Mouse (Mus musculus) limb, embryonic 14.5 days (tissue): ENCODE measurements around the gene Igfn1. TPM values are rescaled to one million over a fixed set of nuclear protein-coding genes. Genes with fewer than 3 reads are reported as not detected.

Source experiments
- ATAC-seq: fragments of 200-750 bp; cut with Nextera tagmentation; 2 replicates; pipeline ENCODE4 v1.8.0; 2017; ENCODE audit warnings: low read depth, moderate number of reproducible peaks, moderate TSS enrichment; ENCODE audit not compliant: low FRiP score
- DNase-seq: peaks from one replicate; pipeline ENCODE4 v3.0.0-alpha.2; 2015; ENCODE audit warnings: low spot score
- H3K27ac ChIP-seq: fragments of 300-500 bp; sonication (generic); replicated peaks from 2 replicates; pipeline ENCODE4 v1.5.1; 2014; ENCODE audit warnings: low read depth, mild to moderate bottlenecking, low read length, moderate library complexity, mixed read lengths
- H3K27me3 ChIP-seq: fragments of 300-500 bp; sonication (generic); 2 replicates; pipeline ENCODE4 v1.6.1; 2014; ENCODE audit warnings: low read length, mixed read lengths; ENCODE audit not compliant: control insufficient read depth, insufficient read depth
- H3K36me3 ChIP-seq: fragments of 300-500 bp; sonication (generic); 2 replicates; pipeline ENCODE4 v1.6.1; 2014; ENCODE audit warnings: mild to moderate bottlenecking, low read length, moderate library complexity, mixed read lengths; ENCODE audit not compliant: control insufficient read depth, insufficient read depth
- H3K4me1 ChIP-seq: fragments of 300-500 bp; sonication (generic); 2 replicates; pipeline ENCODE4 v1.6.1; 2014; ENCODE audit warnings: antibody characterized with exemption, low read length, mixed read lengths; ENCODE audit not compliant: control insufficient read depth, insufficient read depth
- H3K4me2 ChIP-seq: fragments of 300-500 bp; sonication (generic); replicated peaks from 2 replicates; pipeline ENCODE4 v1.6.1; 2014; ENCODE audit warnings: low read depth, mild to moderate bottlenecking, low read length, moderate library complexity; ENCODE audit not compliant: severe bottlenecking
- H3K4me3 ChIP-seq: fragments of 300-500 bp; sonication (generic); replicated peaks from 2 replicates; pipeline ENCODE4 v1.5.1; 2014; ENCODE audit warnings: low read length
- H3K9ac ChIP-seq: fragments of 300-500 bp; sonication (generic); 2 replicates; pipeline ENCODE4 v1.6.1; 2014; ENCODE audit warnings: mild to moderate bottlenecking, low read depth, low read length, moderate library complexity; ENCODE audit not compliant: severe bottlenecking
- H3K9me3 ChIP-seq: fragments of 300-500 bp; sonication (generic); 2 replicates; pipeline ENCODE4 v1.6.1; 2016; ENCODE audit warnings: low read length; ENCODE audit not compliant: control insufficient read depth
- POLR2A ChIP-seq: fragments of 200-500 bp; IDR thresholded peaks from 2 replicates; pipeline ENCODE4 v1.8.0; 2012; ENCODE audit warnings: inconsistent platforms, mild to moderate bottlenecking, moderate library complexity, borderline replicate concordance; ENCODE audit not compliant: insufficient read depth, insufficient read length; ENCODE audit errors: extremely low read depth
- WGBS: fragments of 180-500 bp; shearing (Covaris S2); extraction: QIAGEN DNeasy Blood & Tissue Kit; methylation state at CpG from one replicate; pipeline ENCODE4 v1.1.7; 2014; 5-methylcytosine and 5-hydroxymethylcytosine counted together
- polyA plus RNA-seq, 2 experiments: library from polyadenylated mRNA; depleted of rRNA in 1 of 2; stranded (reverse) in 1 of 2; unstranded in 1 of 2; fragments of >200 nt; fragmentation: Nextera tagmentation in 1 of 2; extraction: Ambion mirVana in 1 of 2; gene quantifications; 2 replicates each; pipeline versions ENCODE4 v1.2.1 to v1.2.3; 2012 to 2014

The Igfn1 gene
- polyA plus RNA-seq, 2 experiments: 0.28 to 0.69 TPM

DNA sequence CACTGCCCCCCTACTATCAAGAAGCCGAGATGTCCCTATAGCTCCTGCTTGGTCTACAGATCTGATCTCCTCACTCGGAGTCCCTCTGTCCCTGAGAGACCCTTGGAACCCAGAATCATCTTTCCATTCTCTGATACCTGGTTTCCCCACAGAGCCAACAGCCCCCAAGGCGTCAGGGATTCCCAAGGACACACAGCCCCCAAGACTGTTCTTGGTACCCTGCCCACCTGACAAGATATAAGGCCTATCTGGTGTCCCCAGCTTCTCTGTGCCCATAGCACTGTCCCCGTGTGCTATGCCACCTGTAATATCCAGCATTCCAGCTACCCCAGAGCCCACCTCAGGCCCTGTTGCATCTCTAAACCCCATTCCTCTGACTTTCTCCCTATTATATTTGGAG is 38.4 kb downstream of the Igfn1 start:
- 77% methylated on average over 4 of the region's 4 CpGs for WGBS
- Histone ChIP-seq H3K36me3 (no peaks in the 10 kb centered on the region), H3K27me3 (no peaks in the 10 kb centered on the region), H3K27ac (no peak overlapping the region), H3K4me2 (no peak overlapping the region), H3K4me3 (no peak overlapping the region), H3K9me3 (no peaks in the 10 kb centered on the region), H3K4me1 (no peaks in the 10 kb centered on the region), H3K9ac (no peak overlapping the region)
- DNase-seq: no peak
- no peak for ATAC-seq
- no peak for TF ChIP-seq POLR2A

GRCm38 (mm10) chr1:135964561-135964960 is 41.6 kb downstream of the Igfn1 start:
- Histone ChIP-seq H3K27ac (no peak overlapping the region), H3K4me2 (no peak overlapping the region), H3K9ac (no peak overlapping the region), H3K9me3 (no peaks in the 10 kb centered on the region), H3K4me1 (no peaks in the 10 kb centered on the region), H3K4me3 (no peak overlapping the region), H3K27me3 (no peaks in the 10 kb centered on the region), H3K36me3 (no peaks in the 10 kb centered on the region)
- no peak for DNase-seq
- TF ChIP-seq POLR2A: no peak
- no peak for ATAC-seq
- 77% methylated on average over 11 of the region's 11 CpGs for WGBS

- H3K36me3 ChIP-seq: no peaks in the 10 kb centered on the region
- H3K4me3 ChIP-seq: no peak overlapping the region
- H3K27me3 ChIP-seq: no peaks in the 10 kb centered on the region
- H3K27ac ChIP-seq: no peak overlapping the region
- no peaks in the 10 kb centered on the region for H3K9me3 ChIP-seq
- no peaks in the 10 kb centered on the region for H3K4me1 ChIP-seq
- TF ChIP-seq POLR2A: no peak
- H3K9ac ChIP-seq: no peak overlapping the region
- 70% methylated on average over 5 of the region's 5 CpGs for WGBS
- no peak overlapping the region for H3K4me2 ChIP-seq
- no peak for ATAC-seq
- DNase-seq: no peak
These were observed 43.0 kb downstream of the Igfn1 start for GRCm38 (mm10) chr1:135963177-135963576.

DNA sequence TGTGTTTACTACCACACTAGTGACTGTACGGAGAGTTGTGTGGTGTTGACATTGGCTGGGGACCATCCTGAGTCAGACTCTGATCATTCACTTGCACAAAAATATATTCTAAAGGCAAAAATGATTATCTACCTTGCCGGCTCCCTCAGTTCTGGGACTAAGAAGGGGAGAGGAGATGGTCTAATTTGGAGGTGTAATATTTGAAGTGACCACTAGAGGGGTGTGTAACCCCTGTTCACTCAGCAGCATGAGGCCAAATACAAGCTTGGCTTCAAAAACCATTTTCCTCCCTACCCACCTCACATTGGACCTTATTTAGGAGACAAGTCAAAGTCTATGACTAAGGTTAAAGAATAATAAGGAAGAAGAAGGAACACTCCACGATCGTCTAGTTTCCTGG is 47.7 kb downstream of the Igfn1 start:
- H3K27ac ChIP-seq: no peak overlapping the region
- H3K27me3 ChIP-seq: no peaks in the 10 kb centered on the region
- WGBS: 45% methylated on average over 4 of the region's 4 CpGs
- H3K4me3 ChIP-seq: no peak overlapping the region
- H3K4me2 ChIP-seq: no peak overlapping the region
- peak; percentile 78 for DNase-seq
- H3K4me1 ChIP-seq: no peaks in the 10 kb centered on the region
- H3K36me3 ChIP-seq: no peaks in the 10 kb centered on the region
- ATAC-seq: no peak
- no peak for TF ChIP-seq POLR2A
- H3K9ac ChIP-seq: no peak overlapping the region
- H3K9me3 ChIP-seq: no peaks in the 10 kb centered on the region

GRCm38 (mm10) chr1:135948871-135949270 is 57.3 kb downstream of the Igfn1 start:
- Histone ChIP-seq H3K4me1 (no peaks in the 10 kb centered on the region), H3K27me3 (no peaks in the 10 kb centered on the region), H3K27ac (no peak overlapping the region), H3K9me3 (no peaks in the 10 kb centered on the region), H3K36me3 (no peaks in the 10 kb centered on the region), H3K4me2 (no peak overlapping the region), H3K4me3 (no peak overlapping the region), H3K9ac (no peak overlapping the region)
- TF ChIP-seq POLR2A: no peak
- DNase-seq (no peak), ATAC-seq (no peak)
- 59% methylated on average over 2 of the region's 2 CpGs for WGBS

DNA sequence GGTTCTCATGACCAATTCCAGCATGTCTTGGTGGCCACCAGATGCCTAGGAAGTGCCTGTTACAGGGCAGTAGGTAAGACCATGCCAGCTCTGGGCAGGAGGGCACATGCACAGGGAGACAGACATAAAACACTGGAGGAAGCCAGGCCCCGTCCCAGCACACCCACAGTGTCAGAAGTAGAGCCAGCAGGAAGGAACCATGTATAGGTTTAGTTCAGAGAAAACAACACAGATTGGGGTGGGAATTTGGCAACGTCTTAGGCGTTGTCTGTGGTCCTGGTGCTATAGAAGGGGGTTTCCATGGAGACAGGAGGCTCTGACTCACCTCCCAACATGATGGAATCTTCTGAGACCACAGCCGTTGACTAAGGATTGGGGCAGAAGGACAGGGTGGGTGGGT is 59.9 kb downstream of the Igfn1 start:
- no peak overlapping the region for H3K4me3 ChIP-seq
- TF ChIP-seq POLR2A: no peak
- H3K9ac ChIP-seq: no peak overlapping the region
- WGBS: 61% methylated on average over 4 of the region's 4 CpGs
- H3K27ac ChIP-seq: no peak overlapping the region
- H3K4me2 ChIP-seq: no peak overlapping the region
- H3K36me3 ChIP-seq: no peaks in the 10 kb centered on the region
- H3K27me3 ChIP-seq: no peaks in the 10 kb centered on the region
- DNase-seq (no peak), ATAC-seq (no peak)
- no peaks in the 10 kb centered on the region for H3K4me1 ChIP-seq
- H3K9me3 ChIP-seq: no peaks in the 10 kb centered on the region
